Mouse (Mus musculus) lung, postnatal 14 days (tissue): Measurements from ENCODE around the gene Naa35.
A peak's percentile ranks its signal among the peaks of the same experiment; 100 is the strongest.

ENCODE experiments used
- DNase-seq: peaks from one replicate; pipeline ENCODE4 v3.0.0; 2021

Gene Naa35

GRCm38 (mm10) chr13:59674215-59674614, 89.2 kb downstream of the Naa35 start:
- DNase-seq = no peak

DNA sequence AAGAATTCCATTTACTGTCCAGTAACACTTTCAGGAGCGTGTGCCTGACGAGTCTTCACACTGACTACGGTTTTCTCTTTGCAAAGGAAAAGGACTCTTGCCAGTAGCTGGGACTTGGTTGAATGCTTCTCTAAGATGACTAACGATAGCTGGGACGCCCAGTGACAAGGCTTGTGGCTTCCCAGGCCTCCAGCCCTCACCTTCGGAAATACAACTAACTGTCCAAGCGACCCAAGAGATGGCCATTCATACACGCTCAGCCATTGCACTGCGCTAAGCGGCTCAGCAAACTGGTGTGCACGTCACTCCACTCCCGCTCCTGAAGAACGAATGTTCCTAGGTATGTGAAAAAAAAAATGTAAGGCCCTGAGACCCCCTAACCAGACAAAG, 89.7 kb downstream of the Naa35 start:
- DNase-seq = no peak

- peak; percentile 71 for DNase-seq
Measured at GRCm38 (mm10) chr13:59675151-59676011, 90.3 kb downstream of the Naa35 start, which contains the start of gene Golm1. Gene Golm1 (minus strand): TSS chr13:59675811.

DNA sequence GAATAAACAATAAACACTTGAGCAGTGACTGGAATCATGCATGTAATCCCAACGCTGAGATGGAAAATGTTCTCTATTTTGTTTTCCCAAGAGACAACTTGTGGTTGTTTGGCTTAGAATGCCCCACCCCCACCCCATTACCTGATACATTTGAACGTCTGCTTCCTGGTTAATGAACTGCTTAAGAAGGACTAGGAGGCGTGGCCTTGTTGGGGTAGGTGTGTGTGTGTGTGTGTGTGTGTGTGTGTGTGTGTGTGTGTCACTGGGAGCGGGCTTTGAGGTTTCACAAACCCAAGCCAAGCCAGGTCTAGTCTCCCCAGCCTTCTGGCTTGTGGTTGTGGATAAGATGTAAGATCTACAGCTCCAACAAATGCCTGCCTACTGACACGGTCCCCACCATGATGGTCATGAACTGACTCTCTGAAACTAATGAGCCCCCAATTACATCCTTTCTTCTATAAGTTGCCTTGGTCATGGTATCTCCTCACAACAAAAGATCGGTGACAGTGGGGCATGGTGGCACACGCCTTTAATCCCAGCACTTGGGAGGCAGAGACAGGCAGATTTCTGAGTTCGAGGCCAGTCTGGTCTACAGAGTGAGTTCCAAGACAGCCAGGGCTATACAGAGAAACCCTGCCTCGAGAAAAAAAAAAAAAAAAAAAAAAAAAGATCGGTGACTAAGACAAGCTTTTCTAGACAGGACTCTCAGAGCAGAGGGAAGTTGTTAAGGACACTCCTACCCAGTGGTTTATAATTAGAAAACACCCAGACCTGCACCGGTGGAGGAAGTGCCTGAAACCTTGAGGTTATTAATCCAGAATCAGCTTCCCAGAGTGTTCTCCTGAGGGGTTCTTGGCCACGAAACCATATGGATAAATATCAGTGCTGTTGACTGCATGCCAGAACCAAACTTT, 91.5 kb downstream of the Naa35 start:
- no peak for DNase-seq

DNA sequence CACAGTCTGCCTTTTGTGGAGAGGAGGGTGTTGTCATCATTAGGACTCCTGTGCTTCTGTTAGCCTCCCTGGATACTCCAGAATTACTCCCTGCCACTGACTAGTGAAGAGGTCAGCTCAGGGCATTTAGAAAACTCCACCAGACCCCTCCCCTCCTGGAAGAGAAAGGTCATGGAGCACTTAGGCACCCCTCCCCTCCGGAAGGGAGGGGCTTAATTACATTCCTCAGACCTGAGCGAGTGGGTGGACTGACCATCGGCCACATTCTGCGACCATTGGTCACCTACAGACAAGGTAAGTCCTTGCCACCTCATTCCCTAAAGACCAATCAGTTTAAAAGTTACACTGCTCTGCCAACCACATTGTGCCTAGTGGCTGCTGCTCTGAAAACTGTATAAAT, 94.2 kb downstream of the Naa35 start:
- DNase-seq = no peak

DNA sequence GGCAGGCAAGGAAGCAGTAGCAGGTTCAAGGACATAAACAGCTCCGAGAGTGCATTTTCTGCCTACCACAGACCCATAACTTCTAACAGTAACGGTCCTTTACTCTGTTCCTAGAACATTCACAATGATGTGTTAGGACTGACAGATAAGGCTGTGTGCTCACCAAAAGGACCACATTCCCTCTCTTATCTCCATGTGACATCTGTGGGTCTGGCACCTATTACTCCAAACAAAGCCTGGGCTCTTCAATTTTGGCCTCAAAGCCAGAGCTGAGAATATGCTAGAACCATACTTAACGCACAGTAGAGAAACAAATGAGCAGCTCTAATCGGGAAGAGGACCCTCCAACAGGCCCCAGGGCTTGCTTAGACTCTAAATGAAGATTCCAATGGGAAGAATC, 94.8 kb downstream of the Naa35 start:
- no peak for DNase-seq

DNA sequence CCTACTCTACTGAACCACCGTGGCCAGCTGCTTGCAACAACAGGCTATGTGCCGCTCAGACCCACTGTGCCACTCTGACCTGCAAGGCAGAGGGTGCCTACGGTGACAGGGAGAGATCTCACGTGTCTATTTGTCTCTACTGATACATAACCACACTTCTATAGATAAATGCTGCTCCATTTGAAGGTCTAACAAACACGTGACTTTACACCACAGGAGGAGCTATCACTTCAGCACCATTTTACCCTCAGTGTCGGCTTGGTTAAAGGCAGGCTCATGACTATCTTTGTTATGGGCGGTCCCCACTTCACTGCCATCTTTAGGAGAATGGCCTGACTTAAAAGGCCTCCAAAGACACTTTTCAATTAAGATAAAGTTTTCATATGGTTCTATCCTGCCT, 97.6 kb downstream of the Naa35 start:
- DNase-seq = no peak

DNA sequence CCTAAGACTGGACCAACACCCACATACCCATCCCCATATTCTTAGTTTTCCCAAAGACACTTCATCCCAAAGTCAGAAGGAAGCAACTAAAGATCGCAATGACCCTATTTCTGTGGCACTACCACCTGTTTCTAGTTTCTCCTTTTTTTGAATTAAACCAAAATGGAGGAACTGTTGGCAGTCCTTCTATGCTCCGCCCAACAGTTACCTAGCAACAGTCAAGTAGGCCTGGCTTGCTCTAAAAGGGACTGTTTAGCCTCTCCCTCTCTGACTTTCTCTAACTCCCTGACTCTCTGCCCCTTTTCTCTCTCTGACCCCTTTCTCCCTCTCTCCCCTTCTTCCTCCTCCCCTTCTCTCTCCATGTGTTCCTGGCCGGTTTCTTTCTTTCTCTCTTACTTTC, 100.2 kb downstream of the Naa35 start:
- no peak for DNase-seq
